Mouse (Mus musculus) myocyte (in vitro differentiated cells): ENCODE results near the gene Gabrb1.

Experiments used
- E2F4 ChIP-seq: IDR thresholded peaks from one replicate; pipeline ENCODE4 v1.6.1; 2011; ENCODE audit warnings: mild to moderate bottlenecking, control low read depth, moderate library complexity; ENCODE audit not compliant: insufficient read depth
- MAX ChIP-seq: IDR thresholded peaks from one replicate; pipeline ENCODE4 v1.6.1; 2011; ENCODE audit warnings: low read depth, mild to moderate bottlenecking, control low read depth
- MYOD1 ChIP-seq, 3 experiments: IDR thresholded peaks; one replicate each; pipeline ENCODE4 v1.6.1; 2011; ENCODE audit warnings: control low read depth in 2 of 3, low read depth in 2 of 3, mild to moderate bottlenecking in 2 of 3, moderate library complexity in 1 of 3; ENCODE audit not compliant: insufficient read length in 2 of 3, control insufficient read depth in 1 of 3
- MYOG ChIP-seq, 3 experiments: IDR thresholded peaks; one replicate each; pipeline ENCODE4 v1.6.1; 2011; ENCODE audit warnings: control low read depth in 2 of 3, low read depth in 2 of 3, mild to moderate bottlenecking in 2 of 3; ENCODE audit not compliant: insufficient read length in 2 of 3, control insufficient read depth in 1 of 3, insufficient read depth in 1 of 3
- POLR2A ChIP-seq: IDR thresholded peaks from one replicate; pipeline ENCODE4 v1.6.1; 2011; ENCODE audit warnings: low read depth, mild to moderate bottlenecking, control low read depth, moderate library complexity; ENCODE audit not compliant: insufficient read length
- SRF ChIP-seq: IDR thresholded peaks from one replicate; pipeline ENCODE4 v1.6.1; 2011; ENCODE audit warnings: low read depth; ENCODE audit not compliant: control insufficient read depth, insufficient read length

DNA sequence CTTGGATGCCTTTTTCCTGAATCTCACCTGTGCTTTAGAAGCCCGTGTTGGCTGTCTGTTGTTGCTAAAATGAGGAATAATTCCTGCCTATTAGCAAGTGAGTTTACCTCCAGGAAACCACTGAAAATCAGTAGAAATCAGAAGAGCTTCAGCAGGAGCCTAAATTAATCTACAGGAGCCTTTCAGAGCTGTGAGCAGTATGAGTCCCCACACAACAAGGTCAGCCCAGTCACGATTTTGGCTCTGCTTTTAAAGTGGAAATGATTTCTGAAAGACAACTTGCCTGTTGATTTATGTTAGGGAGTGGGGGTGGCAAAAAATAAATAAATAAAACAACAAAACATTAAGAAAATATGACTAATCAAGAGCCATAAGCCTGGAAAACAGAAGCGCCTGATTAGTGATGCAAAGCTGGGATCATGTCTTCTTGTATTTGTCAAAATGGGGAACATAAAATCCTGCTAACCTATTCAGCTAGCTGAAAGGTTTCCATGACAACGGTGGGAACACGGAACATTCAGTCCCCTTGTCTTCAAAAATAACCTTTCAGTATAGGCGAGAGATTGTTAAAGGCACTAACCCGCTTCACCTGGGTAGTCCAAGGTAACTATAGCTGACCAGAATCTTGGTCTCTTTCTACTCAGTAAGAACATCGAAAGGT, 312.4 kb downstream of the Gabrb1 start:
- TF ChIP-seq MYOG (IDR thresholded peaks at IDR 0.05; ENCODE audit: control insufficient read depth in 1 of 3, insufficient read depth in 1 of 3, insufficient read length in 2 of 3, low read depth in 2 of 3), result no peak
- TF ChIP-seq POLR2A, result no peak
- TF ChIP-seq MAX, result no peak
- no peak for TF ChIP-seq SRF
- no peak for TF ChIP-seq MYOD1 (IDR thresholded peaks at IDR 0.05; ENCODE audit: control insufficient read depth in 1 of 3, insufficient read length in 2 of 3, low read depth in 2 of 3)
- TF ChIP-seq E2F4, result no peak
